Mouse (Mus musculus) neural tube, embryonic 11.5 days (tissue): Measurements from ENCODE around the gene Cenpb. TPM values are rescaled to one million over a fixed set of nuclear protein-coding genes. Genes with fewer than 3 reads are reported as not detected.
"Not testable (repeated sequence)": the region's sequence is repeated elsewhere in the genome, so short reads cannot be mapped to it uniquely, and the experiment has no call there.

ENCODE experiments used
- ATAC-seq: fragments of 200-750 bp; cut with Nextera tagmentation; 2 replicates; pipeline ENCODE4 v1.8.0; 2017; ENCODE audit warnings: moderate number of reproducible peaks, mild to moderate bottlenecking, moderate TSS enrichment, moderate library complexity; ENCODE audit not compliant: insufficient read depth, low FRiP score, low TSS enrichment
- DNase-seq: peaks from one replicate; pipeline ENCODE4 v3.0.0-alpha.2; 2015; ENCODE audit warnings: low spot score
- H3K27ac ChIP-seq: fragments of 300-500 bp; sonication (generic); 2 replicates; pipeline ENCODE4 v1.5.1; 2014; ENCODE audit warnings: low read depth, mild to moderate bottlenecking, low read length
- H3K27me3 ChIP-seq: fragments of 300-500 bp; sonication (generic); 2 replicates; pipeline ENCODE4 v1.6.1; 2014; ENCODE audit warnings: mild to moderate bottlenecking, low read length, mixed read lengths; ENCODE audit not compliant: control insufficient read depth, insufficient read depth
- H3K36me3 ChIP-seq: fragments of 300-500 bp; sonication (generic); 2 replicates; pipeline ENCODE4 v1.6.1; 2014; ENCODE audit warnings: mild to moderate bottlenecking, low read length, moderate library complexity, mixed read lengths; ENCODE audit not compliant: control insufficient read depth, insufficient read depth
- H3K4me1 ChIP-seq: fragments of 300-500 bp; sonication (generic); 2 replicates; pipeline ENCODE4 v1.6.1; 2014; ENCODE audit warnings: low read length, mixed read lengths; ENCODE audit not compliant: control insufficient read depth, insufficient read depth
- H3K4me2 ChIP-seq: fragments of 300-500 bp; sonication (generic); 2 replicates; pipeline ENCODE4 v1.6.1; 2014; ENCODE audit warnings: low read depth, mild to moderate bottlenecking, moderate library complexity
- H3K4me3 ChIP-seq: fragments of 300-500 bp; sonication (generic); 2 replicates; pipeline ENCODE4 v1.5.1; 2014; ENCODE audit warnings: low read depth, low read length
- H3K9ac ChIP-seq: fragments of 300-500 bp; sonication (generic); 2 replicates; pipeline ENCODE4 v1.6.1; 2014; ENCODE audit warnings: mild to moderate bottlenecking, low read length
- H3K9me3 ChIP-seq: fragments of 300-500 bp; sonication (generic); 2 replicates; pipeline ENCODE4 v1.6.1; 2016; ENCODE audit warnings: low read length; ENCODE audit not compliant: control insufficient read depth
- WGBS: fragments of 180-500 bp; shearing (Covaris S2); extraction: QIAGEN DNeasy Blood & Tissue Kit; methylation state at CpG from one replicate; pipeline ENCODE4 v1.1.7; 2014; 5-methylcytosine and 5-hydroxymethylcytosine counted together
- polyA plus RNA-seq: library from polyadenylated mRNA; unstranded; fragments of >200 nt; fragmentation: Nextera tagmentation; extraction: Ambion mirVana; gene quantifications from 2 replicates; pipeline ENCODE4 v1.2.1, GENCODE M21; 2014

The Cenpb gene
- 10.3 and 10.8 TPM in 2 replicates for polyA plus RNA-seq

- Histone ChIP-seq H3K27ac (peak within 1 kb of the TSS; percentile 93), H3K4me1 (peaks cover 25% of the 10 kb centered on the region), H3K9me3 (no peaks in the 10 kb centered on the region), H3K4me2 (peak within 1 kb of the TSS; percentile 96), H3K27me3 (no peaks in the 10 kb centered on the region), H3K4me3 (peak within 1 kb of the TSS; percentile 90), H3K9ac (peak within 1 kb of the TSS; percentile 97), H3K36me3 (peaks cover 2% of the 10 kb centered on the region; the same call in 1 of the 2 replicates)
- peak; percentile 78 for ATAC-seq
- 4% methylated on average over 31 of the region's 57 CpGs for WGBS
- peak; percentile 91 for DNase-seq
Measured at GRCm38 (mm10) chr2:131179990-131180587, at the start of gene Cenpb. Cenpb (minus strand) TSS chr2:131180067.

GRCm38 (mm10) chr2:131227243-131227642 is 47.4 kb upstream of the Cenpb start:
- WGBS: 94% methylated on average over 3 of the region's 3 CpGs
- Histone ChIP-seq H3K9ac (no peak overlapping the region), H3K4me1 (no peaks in the 10 kb centered on the region), H3K36me3 (no peaks in the 10 kb centered on the region), H3K27ac (no peak overlapping the region), H3K4me2 (no peak overlapping the region), H3K9me3 (no peaks in the 10 kb centered on the region), H3K27me3 (no peaks in the 10 kb centered on the region), H3K4me3 (no peak overlapping the region)
- ATAC-seq (no peak), DNase-seq (no peak)

- not testable (repeated sequence) for ATAC-seq, H3K4me3 ChIP-seq, H3K4me1 ChIP-seq, H3K9me3 ChIP-seq, H3K9ac ChIP-seq, H3K4me2 ChIP-seq, H3K27me3 ChIP-seq, DNase-seq, H3K36me3 ChIP-seq, H3K27ac ChIP-seq
- 79% methylated on average over 2 of the region's 2 CpGs for WGBS
Measured at GRCm38 (mm10) chr2:131226669-131227068, 46.8 kb upstream of the Cenpb start.

- no peaks in the 10 kb centered on the region for H3K4me1 ChIP-seq
- no peak overlapping the region for H3K4me3 ChIP-seq
- DNase-seq (no peak), ATAC-seq (no peak)
- 92% methylated on average over 6 of the region's 6 CpGs for WGBS
- H3K36me3 ChIP-seq: no peaks in the 10 kb centered on the region
- H3K27me3 ChIP-seq: no peaks in the 10 kb centered on the region
- H3K4me2 ChIP-seq: no peak overlapping the region
- no peak overlapping the region for H3K9ac ChIP-seq
- H3K9me3 ChIP-seq: no peaks in the 10 kb centered on the region
- no peak overlapping the region for H3K27ac ChIP-seq
Measured at GRCm38 (mm10) chr2:131225178-131225577, 45.3 kb upstream of the Cenpb start.

- Histone ChIP-seq H3K4me2 (no peak overlapping the region), H3K9me3 (no peaks in the 10 kb centered on the region), H3K27me3 (no peaks in the 10 kb centered on the region), H3K9ac (no peak overlapping the region), H3K36me3 (no peaks in the 10 kb centered on the region), H3K4me1 (no peaks in the 10 kb centered on the region), H3K27ac (no peak overlapping the region), H3K4me3 (no peak overlapping the region)
- ATAC-seq (no peak), DNase-seq (no peak)
- 62% methylated on average over 1 of the region's 1 CpGs for WGBS
Measured at GRCm38 (mm10) chr2:131223569-131223968, 43.7 kb upstream of the Cenpb start.

- Histone ChIP-seq H3K36me3 (no peaks in the 10 kb centered on the region), H3K27me3 (no peaks in the 10 kb centered on the region), H3K4me2 (no peak overlapping the region), H3K4me1 (no peaks in the 10 kb centered on the region), H3K27ac (no peak overlapping the region), H3K4me3 (no peak overlapping the region), H3K9ac (no peak overlapping the region), H3K9me3 (no peaks in the 10 kb centered on the region)
- DNase-seq (no peak), ATAC-seq (no peak)
- 67% methylated on average over 5 of the region's 5 CpGs for WGBS
Measured at GRCm38 (mm10) chr2:131222562-131222961, 42.7 kb upstream of the Cenpb start.

- WGBS: 84% methylated on average over 3 of the region's 3 CpGs
Measured at GRCm38 (mm10) chr2:131221853-131222515, 42.1 kb upstream of the Cenpb start.

GRCm38 (mm10) chr2:131220030-131220429 is 40.2 kb upstream of the Cenpb start:
- WGBS: 83% methylated on average over 4 of the region's 4 CpGs

More at GRCm38 (mm10) chr2:131221853-131222515, 42.1 kb upstream of the Cenpb start:
- H3K27me3 ChIP-seq: no peaks in the 10 kb centered on the region
- no peak for ATAC-seq
- no peak overlapping the region for H3K27ac ChIP-seq
- no peak for DNase-seq
- H3K36me3 ChIP-seq: no peaks in the 10 kb centered on the region
- H3K4me1 ChIP-seq: no peaks in the 10 kb centered on the region
- no peak overlapping the region for H3K4me3 ChIP-seq
- H3K4me2 ChIP-seq: no peak overlapping the region
- no peaks in the 10 kb centered on the region for H3K9me3 ChIP-seq
- no peak overlapping the region for H3K9ac ChIP-seq

More at GRCm38 (mm10) chr2:131220030-131220429, 40.2 kb upstream of the Cenpb start:
- Histone ChIP-seq H3K36me3 (no peaks in the 10 kb centered on the region), H3K27ac (no peak overlapping the region), H3K4me1 (no peaks in the 10 kb centered on the region), H3K9me3 (no peaks in the 10 kb centered on the region), H3K4me3 (no peak overlapping the region), H3K4me2 (no peak overlapping the region), H3K27me3 (no peaks in the 10 kb centered on the region), H3K9ac (no peak overlapping the region)
- ATAC-seq: no peak
- DNase-seq: no peak
